Mouse (Mus musculus) limb, embryonic 11.5 days (tissue): ENCODE results near the gene P2rx6. TPM values are rescaled to one million over a fixed set of nuclear protein-coding genes. Genes with fewer than 3 reads are reported as not detected.
"Not testable (repeated sequence)": the region's sequence is repeated elsewhere in the genome, so short reads cannot be mapped to it uniquely, and the experiment has no call there.

ENCODE experiments used
- ATAC-seq: fragments of 200-750 bp; cut with Nextera tagmentation; 2 replicates; pipeline ENCODE4 v1.8.0; 2017; ENCODE audit warnings: low read depth; ENCODE audit not compliant: insufficient number of reproducible peaks, low FRiP score, low TSS enrichment
- DNase-seq: peaks from one replicate; pipeline ENCODE4 v3.0.0-alpha.2; 2015; ENCODE audit warnings: low spot score
- H3K27ac ChIP-seq: fragments of 300-500 bp; sonication (generic); replicated peaks from 2 replicates; pipeline ENCODE4 v1.5.1; 2014; ENCODE audit warnings: low read depth, mild to moderate bottlenecking, low read length
- H3K27me3 ChIP-seq: fragments of 300-500 bp; sonication (generic); 2 replicates; pipeline ENCODE4 v1.6.1; 2014; ENCODE audit warnings: mild to moderate bottlenecking, low read length, mixed read lengths; ENCODE audit not compliant: control insufficient read depth, insufficient read depth
- H3K36me3 ChIP-seq: fragments of 300-500 bp; sonication (generic); 2 replicates; pipeline ENCODE4 v1.6.1; 2014; ENCODE audit warnings: mild to moderate bottlenecking, low read length, moderate library complexity, mixed read lengths; ENCODE audit not compliant: control insufficient read depth, insufficient read depth
- H3K4me1 ChIP-seq: fragments of 300-500 bp; sonication (generic); 2 replicates; pipeline ENCODE4 v1.6.1; 2014; ENCODE audit warnings: low read length, mixed read lengths; ENCODE audit not compliant: control insufficient read depth, insufficient read depth
- H3K4me2 ChIP-seq: fragments of 300-500 bp; sonication (generic); 2 replicates; pipeline ENCODE4 v1.6.1; 2014; ENCODE audit warnings: low read depth, mild to moderate bottlenecking, moderate library complexity; ENCODE audit not compliant: severe bottlenecking
- H3K4me3 ChIP-seq: fragments of 300-500 bp; sonication (generic); 2 replicates; pipeline ENCODE4 v1.5.1; 2014; ENCODE audit warnings: low read depth, low read length
- H3K9ac ChIP-seq: fragments of 300-500 bp; sonication (generic); 2 replicates; pipeline ENCODE4 v1.6.1; 2014; ENCODE audit warnings: mild to moderate bottlenecking, low read length
- H3K9me3 ChIP-seq: fragments of 300-500 bp; sonication (generic); 2 replicates; pipeline ENCODE4 v1.6.1; 2016; ENCODE audit warnings: low read length; ENCODE audit not compliant: control insufficient read depth
- WGBS: fragments of 180-500 bp; shearing (Covaris S2); extraction: QIAGEN DNeasy Blood & Tissue Kit; methylation state at CpG from one replicate; pipeline ENCODE4 v1.1.7; 2014; 5-methylcytosine and 5-hydroxymethylcytosine counted together
- polyA plus RNA-seq: library from polyadenylated mRNA; unstranded; fragments of >200 nt; fragmentation: Nextera tagmentation; extraction: Ambion mirVana; gene quantifications from 2 replicates; pipeline ENCODE4 v1.2.1, GENCODE M21; 2014

Gene P2rx6
- polyA plus RNA-seq, 1 experiment from 2014 or later: 0.27 TPM

DNA sequence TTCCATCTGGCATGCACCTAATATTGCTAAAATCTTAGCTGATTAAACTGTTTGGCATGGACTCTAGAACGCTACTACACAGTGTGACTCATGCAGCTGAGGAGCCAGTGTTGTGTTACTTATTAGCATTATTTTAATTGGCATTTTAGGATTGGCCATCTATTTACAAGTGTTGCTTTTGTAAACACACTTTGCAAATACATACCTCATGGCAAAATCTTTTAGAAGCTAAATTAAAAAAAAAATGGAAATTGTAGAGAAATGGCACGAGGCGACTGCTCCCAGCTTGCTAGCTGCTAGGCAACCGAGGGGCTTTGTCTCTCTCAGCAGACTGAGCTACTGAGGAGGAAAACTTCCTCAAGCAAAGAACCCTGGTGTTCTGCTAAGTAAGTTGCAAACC lies 43.3 kb downstream of the P2rx6 start:
- Histone ChIP-seq H3K9me3 (no peaks in the 10 kb centered on the region), H3K4me3 (no peak overlapping the region), H3K27ac (no peak overlapping the region), H3K4me2 (no peak overlapping the region), H3K27me3 (no peaks in the 10 kb centered on the region), H3K4me1 (no peaks in the 10 kb centered on the region), H3K36me3 (no peaks in the 10 kb centered on the region), H3K9ac (no peak overlapping the region)
- WGBS: 83% methylated on average over 4 of the region's 4 CpGs
- ATAC-seq (no peak), DNase-seq (no peak)

DNA sequence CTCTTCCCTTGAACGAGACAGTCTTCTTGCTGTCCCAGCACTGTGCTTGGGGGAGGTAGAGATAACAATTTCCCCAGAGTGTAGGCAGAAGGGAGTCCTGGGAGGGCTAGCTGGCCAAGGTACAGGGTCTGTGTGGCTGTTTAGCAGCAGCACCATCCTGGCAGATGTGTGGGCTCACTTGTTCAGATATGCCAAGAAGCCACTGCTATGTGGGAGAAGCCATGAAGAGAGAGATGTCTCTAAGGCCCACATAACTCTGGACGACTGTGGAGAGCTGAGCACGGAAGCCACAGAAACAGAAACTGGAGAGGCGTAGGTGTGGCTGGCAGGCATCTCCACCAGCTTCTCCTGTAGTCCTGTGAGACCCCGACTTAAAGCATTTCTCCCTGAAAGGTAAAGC lies 44.0 kb downstream of the P2rx6 start:
- H3K27ac ChIP-seq: no peak overlapping the region
- no peaks in the 10 kb centered on the region for H3K9me3 ChIP-seq
- H3K27me3 ChIP-seq: no peaks in the 10 kb centered on the region
- H3K4me2 ChIP-seq: no peak overlapping the region
- H3K36me3 ChIP-seq: no peaks in the 10 kb centered on the region
- H3K4me1 ChIP-seq: no peaks in the 10 kb centered on the region
- no peak overlapping the region for H3K9ac ChIP-seq
- 78% methylated on average over 5 of the region's 5 CpGs for WGBS
- no peak overlapping the region for H3K4me3 ChIP-seq
- ATAC-seq: no peak
- DNase-seq: no peak

DNA sequence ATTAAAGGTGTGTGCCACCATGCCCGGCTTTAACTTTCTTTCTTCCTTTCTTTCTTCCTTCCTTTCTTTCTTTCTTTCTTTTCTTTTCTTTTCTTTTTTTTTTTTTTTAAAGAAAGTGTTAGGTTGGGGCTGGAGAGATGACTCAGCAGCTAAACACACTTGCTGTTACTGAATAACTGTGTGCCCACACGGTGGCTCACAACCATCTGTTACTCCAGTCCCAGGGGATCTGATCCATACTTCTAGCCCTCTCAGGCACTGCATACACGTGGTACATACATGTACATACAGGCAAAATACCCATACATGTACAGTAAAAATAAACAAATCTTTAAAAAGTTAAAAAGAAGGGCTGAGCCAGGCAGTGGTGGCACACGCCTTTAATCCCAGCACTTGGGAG lies 49.7 kb downstream of the P2rx6 start:
- DNase-seq (no peak), ATAC-seq (no peak)
- Histone ChIP-seq H3K36me3 (no peaks in the 10 kb centered on the region), H3K27me3 (no peaks in the 10 kb centered on the region), H3K9me3 (no peaks in the 10 kb centered on the region), H3K4me1 (no peaks in the 10 kb centered on the region), H3K4me2 (no peak overlapping the region), H3K9ac (no peak overlapping the region), H3K4me3 (no peak overlapping the region), H3K27ac (no peak overlapping the region)
- 77% methylated on average over 4 of the region's 4 CpGs for WGBS

DNA sequence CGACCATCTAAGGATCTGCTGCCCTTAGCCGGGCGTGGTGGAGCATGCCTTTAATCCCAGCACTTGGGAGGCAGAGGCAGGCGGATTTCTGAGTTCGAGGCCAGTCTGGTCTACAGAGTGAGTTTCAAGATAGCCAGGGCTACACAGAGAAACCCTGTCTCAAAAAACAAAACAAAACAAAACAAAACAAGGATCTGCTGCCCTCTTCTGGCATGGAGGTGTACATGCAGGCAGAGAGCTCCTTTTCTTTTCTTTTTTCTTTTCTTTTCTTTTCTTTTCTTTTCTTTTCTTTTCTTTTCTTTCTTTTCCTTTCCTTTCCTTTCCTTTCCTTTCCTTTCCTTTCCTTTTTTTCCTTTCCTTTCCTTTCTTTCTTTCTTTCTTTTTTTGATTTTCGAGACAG lies 53.1 kb downstream of the P2rx6 start:
- not testable (repeated sequence) for H3K4me3 ChIP-seq, H3K4me1 ChIP-seq, ATAC-seq, DNase-seq, H3K4me2 ChIP-seq, H3K36me3 ChIP-seq, H3K27ac ChIP-seq, H3K9ac ChIP-seq, H3K9me3 ChIP-seq, H3K27me3 ChIP-seq
- 88% methylated on average over 6 of the region's 6 CpGs for WGBS

DNA sequence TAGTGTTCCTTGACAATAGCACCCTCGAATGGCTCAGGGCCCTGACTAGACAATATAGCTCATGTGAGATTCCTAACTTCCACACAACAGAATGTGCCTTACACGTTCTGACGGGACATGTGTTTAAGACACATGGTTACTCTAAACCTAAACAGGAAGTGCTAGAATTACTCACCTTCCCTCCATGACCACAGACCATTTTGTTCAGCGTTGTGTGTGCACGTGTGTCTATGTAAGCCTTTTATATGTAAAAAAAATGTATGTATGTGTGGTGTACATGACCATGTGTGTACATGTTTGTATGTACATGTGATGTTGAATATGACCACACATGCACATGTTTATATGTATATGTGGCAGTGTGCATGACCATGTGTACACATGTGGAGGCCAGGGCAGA lies 54.5 kb downstream of the P2rx6 start:
- Histone ChIP-seq H3K27ac (no peak overlapping the region), H3K4me3 (no peak overlapping the region), H3K9me3 (no peaks in the 10 kb centered on the region), H3K4me1 (0 out of 2 replicates have a peak, but pooled peaks cover 3% of the 10 kb centered on the region), H3K36me3 (no peaks in the 10 kb centered on the region), H3K9ac (no peak overlapping the region), H3K4me2 (no peak overlapping the region), H3K27me3 (no peaks in the 10 kb centered on the region)
- ATAC-seq (no peak), DNase-seq (no peak)
- WGBS: 88% methylated on average over 5 of the region's 5 CpGs

DNA sequence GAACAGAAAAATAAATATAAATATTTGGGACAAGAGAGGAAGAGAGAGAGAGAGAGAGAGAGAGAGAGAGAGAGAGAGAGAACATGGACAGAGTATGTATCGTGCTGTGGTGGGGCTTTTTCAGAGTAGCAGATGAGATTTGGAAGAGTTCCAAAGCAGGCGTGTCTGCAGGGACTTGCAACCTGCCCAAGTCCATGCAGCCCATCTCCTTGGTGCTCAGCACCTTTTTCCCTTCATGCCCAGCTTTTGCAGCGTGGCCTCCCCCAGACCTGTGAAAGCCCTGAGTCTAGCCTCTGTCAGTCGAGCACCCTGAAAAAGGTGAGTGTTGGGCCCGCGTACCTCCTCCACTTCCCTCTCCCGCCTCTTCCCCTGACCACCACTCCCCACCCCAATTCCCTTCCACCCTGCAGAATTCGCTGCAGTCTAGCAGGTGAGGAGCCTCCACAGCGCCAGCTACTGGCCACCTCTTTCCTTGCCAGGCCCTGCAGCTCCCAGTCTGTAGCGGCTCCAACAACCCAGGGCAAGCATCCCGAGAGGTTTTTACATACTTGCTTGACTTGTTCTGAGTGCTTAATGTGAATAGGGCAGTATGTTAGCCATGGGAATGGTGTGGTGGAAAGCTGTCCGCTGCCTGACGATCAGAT lies 56.4 kb downstream of the P2rx6 start:
- H3K4me1 ChIP-seq: 0 out of 2 replicates have a peak, but pooled peaks cover 3% of the 10 kb centered on the region
- H3K4me3 ChIP-seq: no peak overlapping the region
- H3K27ac ChIP-seq: no peak overlapping the region
- H3K27me3 ChIP-seq: no peaks in the 10 kb centered on the region
- no peak overlapping the region for H3K9ac ChIP-seq
- H3K9me3 ChIP-seq: no peaks in the 10 kb centered on the region
- H3K4me2 ChIP-seq: no peak overlapping the region
- DNase-seq (peak; percentile 82), ATAC-seq (no peak)
- no peaks in the 10 kb centered on the region; the same call in 1 of the 2 replicates for H3K36me3 ChIP-seq
- WGBS: 19% methylated on average over 13 of the region's 13 CpGs

DNA sequence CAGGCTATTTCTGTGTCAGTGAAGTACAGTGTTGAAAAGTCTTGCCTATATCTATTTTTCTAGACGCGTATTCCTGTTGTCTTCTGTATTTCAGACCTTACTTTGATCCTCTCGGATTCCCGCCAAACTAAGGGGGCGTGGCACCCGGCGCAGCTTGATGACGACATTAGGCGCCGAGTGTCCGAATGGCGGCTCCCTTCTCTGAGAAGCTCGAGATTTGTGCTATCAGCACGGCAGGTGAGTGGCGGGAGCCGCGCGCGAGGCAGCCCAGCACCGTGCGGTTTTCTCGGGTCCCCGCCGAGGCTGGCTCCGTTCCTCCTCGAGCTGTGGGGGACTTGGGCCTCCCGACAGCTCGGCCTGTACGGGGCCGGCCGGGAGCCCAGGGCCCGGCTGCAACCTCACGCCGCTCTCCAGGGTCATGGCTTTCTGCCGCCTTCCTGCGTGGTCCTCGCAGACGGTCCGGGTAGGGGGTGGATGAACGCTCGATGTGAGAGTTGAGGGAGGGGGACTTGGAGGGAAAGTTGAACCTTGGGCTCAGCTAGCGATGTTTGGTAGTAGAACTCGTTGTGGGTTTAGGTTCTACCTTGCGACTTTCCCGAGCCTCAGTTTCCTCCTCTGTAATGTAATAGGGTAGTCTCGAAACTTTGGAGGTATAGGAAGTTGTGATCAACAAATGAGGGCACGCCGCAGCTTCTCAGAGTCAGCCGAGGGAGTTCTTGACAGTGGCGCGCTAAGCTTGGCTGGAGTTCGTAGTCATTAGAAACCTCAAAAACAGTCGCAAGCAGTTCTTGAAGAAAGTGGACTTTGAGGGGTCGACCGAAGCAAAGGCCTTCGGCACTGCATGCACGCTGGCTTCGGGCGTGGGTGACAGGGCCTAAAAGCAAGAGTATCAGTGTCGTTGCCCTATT lies 57.8 kb downstream of the P2rx6 start, which contains the start of gene Smpd4:
TSS of gene Smpd4 (plus strand) at position 157 of the 908 bp plus-strand sequence.
- H3K4me1 ChIP-seq: 0 out of 2 replicates have a peak, but pooled peaks cover 3% of the 10 kb centered on the region
- H3K9ac ChIP-seq: peak within 1 kb of the TSS; percentile 87
- H3K36me3 ChIP-seq: no peaks in the 10 kb centered on the region; the same call in 1 of the 2 replicates
- ATAC-seq (peak; percentile 79), DNase-seq (peak; percentile 99)
- H3K4me2 ChIP-seq: peak within 1 kb of the TSS; percentile 52
- H3K9me3 ChIP-seq: no peaks in the 10 kb centered on the region
- WGBS: 2% methylated on average over 60 of the region's 60 CpGs
- H3K27ac ChIP-seq: no peak within 1 kb of the TSS
- H3K4me3 ChIP-seq: peak within 1 kb of the TSS; percentile 87
- H3K27me3 ChIP-seq: no peaks in the 10 kb centered on the region

DNA sequence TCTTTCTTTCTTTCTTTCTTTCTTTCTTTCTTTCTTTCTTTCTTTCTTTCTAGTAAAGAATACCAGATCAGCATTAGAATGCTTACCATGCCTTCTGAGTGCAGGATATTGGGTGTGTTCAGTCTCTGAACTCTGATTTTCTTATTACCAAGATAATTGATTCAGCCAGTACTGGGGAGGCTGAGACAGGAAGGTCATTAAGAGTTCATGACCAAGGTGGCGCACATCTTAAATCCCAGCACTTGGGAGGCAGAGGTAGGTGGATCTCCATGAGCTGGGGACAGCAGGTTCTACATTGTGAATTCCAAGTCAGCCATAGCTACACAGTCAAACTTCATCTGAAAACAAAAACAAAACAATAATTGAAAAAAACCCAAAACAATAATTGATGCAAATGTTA lies 60.3 kb downstream of the P2rx6 start:
- 88% methylated on average over 1 of the region's 1 CpGs for WGBS
- 0 out of 2 replicates have a peak, but pooled peaks cover 3% of the 10 kb centered on the region for H3K4me1 ChIP-seq
- H3K4me3 ChIP-seq: no peak overlapping the region
- ATAC-seq (no peak), DNase-seq (no peak)
- H3K9me3 ChIP-seq: no peaks in the 10 kb centered on the region
- H3K9ac ChIP-seq: no peak overlapping the region
- H3K27me3 ChIP-seq: no peaks in the 10 kb centered on the region
- H3K4me2 ChIP-seq: no peak overlapping the region
- no peak overlapping the region for H3K27ac ChIP-seq
- peaks cover 5% of the 10 kb centered on the region; the same call in 1 of the 2 replicates for H3K36me3 ChIP-seq
